Mouse (Mus musculus) CD4-positive, CD25-positive, alpha-beta regulatory T cell, adult 4 months (primary cell): Measurements from ENCODE around the gene Grwd1. TPM values are rescaled to one million over a fixed set of nuclear protein-coding genes. Genes with fewer than 3 reads are reported as not detected.

ENCODE experiments used
- ATAC-seq: one replicate; pipeline ENCODE4 v1.8.0; 2017
- polyA plus RNA-seq, 2 experiments: library from polyadenylated mRNA; unstranded; fragments of 100-300 nt; shearing (Covaris generic); gene quantifications; one replicate each; pipeline ENCODE4 v1.2.1; 2017

Grwd1 gene
- polyA plus RNA-seq, 2 experiments from 2014 or later, result 26.2 to 36.3 TPM

GRCm38 (mm10) chr7:45797661-45798510 is 32.9 kb downstream of the Grwd1 start:
- no peak for ATAC-seq

GRCm38 (mm10) chr7:45796950-45797349 is 33.8 kb downstream of the Grwd1 start:
- ATAC-seq, result no peak

- ATAC-seq, result no peak
Observed at GRCm38 (mm10) chr7:45794971-45795370, 35.8 kb downstream of the Grwd1 start.

- ATAC-seq, result no peak
Observed at GRCm38 (mm10) chr7:45793969-45794585, 36.7 kb downstream of the Grwd1 start.

GRCm38 (mm10) chr7:45793240-45793639 is 37.5 kb downstream of the Grwd1 start:
- ATAC-seq, result no peak

- ATAC-seq, result no peak
Observed at GRCm38 (mm10) chr7:45791756-45792490, 38.8 kb downstream of the Grwd1 start.

GRCm38 (mm10) chr7:45790721-45791120 is 40.0 kb downstream of the Grwd1 start:
- ATAC-seq, result no peak

GRCm38 (mm10) chr7:45787642-45788041 is 43.1 kb downstream of the Grwd1 start:
- ATAC-seq, result no peak

GRCm38 (mm10) chr7:45786661-45787413 is 43.9 kb downstream of the Grwd1 start:
- no peak for ATAC-seq

GRCm38 (mm10) chr7:45786136-45786578 is 44.6 kb downstream of the Grwd1 start:
- peak; percentile 23 for ATAC-seq

GRCm38 (mm10) chr7:45785388-45786135 is 45.2 kb downstream of the Grwd1 start:
- ATAC-seq, result no peak

- no peak for ATAC-seq
Observed at GRCm38 (mm10) chr7:45784524-45785372, 46.0 kb downstream of the Grwd1 start, which contains the start of gene Sult2b1. TSS of gene Sult2b1 (minus strand) at chr7:45784669.

- no peak for ATAC-seq
Observed at GRCm38 (mm10) chr7:45783511-45784091, 47.1 kb downstream of the Grwd1 start, which contains the start of gene Lmtk3. TSS of gene Lmtk3 (plus strand) at chr7:45783738.

GRCm38 (mm10) chr7:45782271-45782670 is 48.5 kb downstream of the Grwd1 start:
- no peak for ATAC-seq

- peak; percentile 90 for ATAC-seq
Observed at GRCm38 (mm10) chr7:45779081-45779641, 51.6 kb downstream of the Grwd1 start.

- no peak for ATAC-seq
Observed at GRCm38 (mm10) chr7:45775237-45775636, 55.5 kb downstream of the Grwd1 start.
